Mouse (Mus musculus) embryonic facial prominence, embryonic 13.5 days (tissue): ENCODE measurements around the gene Mex3d. TPM values are rescaled to one million over a fixed set of nuclear protein-coding genes. Genes with fewer than 3 reads are reported as not detected.

Experiments used
- ATAC-seq: fragments of 200-750 bp; cut with Nextera tagmentation; 2 replicates; pipeline ENCODE4 v1.8.0; 2017; ENCODE audit warnings: low read depth; ENCODE audit not compliant: insufficient number of reproducible peaks, insufficient read depth, low FRiP score, low TSS enrichment
- H3K27ac ChIP-seq: fragments of 300-500 bp; sonication (generic); 2 replicates; pipeline ENCODE4 v1.5.1; 2015; ENCODE audit warnings: moderate library complexity, mild to moderate bottlenecking, inconsistent platforms
- H3K27me3 ChIP-seq: fragments of 300-500 bp; sonication (generic); 2 replicates; pipeline ENCODE4 v1.6.1; 2015; ENCODE audit warnings: mild to moderate bottlenecking, inconsistent platforms
- H3K36me3 ChIP-seq: fragments of 300-500 bp; sonication (generic); 2 replicates; pipeline ENCODE4 v1.6.1; 2015; ENCODE audit warnings: mild to moderate bottlenecking, inconsistent platforms
- H3K4me1 ChIP-seq: fragments of 300-500 bp; sonication (generic); 2 replicates; pipeline ENCODE4 v1.6.1; 2015; ENCODE audit warnings: inconsistent platforms
- H3K4me2 ChIP-seq: fragments of 300-500 bp; sonication (generic); 2 replicates; pipeline ENCODE4 v1.6.1; 2015; ENCODE audit warnings: moderate library complexity, mild to moderate bottlenecking, inconsistent platforms
- H3K4me3 ChIP-seq: fragments of 300-500 bp; sonication (generic); 2 replicates; pipeline ENCODE4 v1.5.1; 2015; ENCODE audit warnings: mild to moderate bottlenecking, inconsistent platforms
- H3K9ac ChIP-seq: fragments of 300-500 bp; sonication (generic); 2 replicates; pipeline ENCODE4 v1.6.1; 2015; ENCODE audit warnings: mild to moderate bottlenecking, inconsistent platforms
- H3K9me3 ChIP-seq: fragments of 300-500 bp; sonication (generic); 2 replicates; pipeline ENCODE4 v1.6.1; 2016; ENCODE audit warnings: inconsistent platforms
- WGBS: fragments of 180-500 bp; shearing (Covaris S2); methylation state at CpG from one replicate; pipeline ENCODE4 v1.1.7; 2015; ENCODE audit warnings: mixed read lengths; 5-methylcytosine and 5-hydroxymethylcytosine counted together
- polyA plus RNA-seq: library from polyadenylated mRNA; unstranded; fragments of >200 nt; fragmentation: Nextera tagmentation; extraction: Ambion mirVana; gene quantifications from 2 replicates; pipeline ENCODE4 v1.2.1, GENCODE M21; 2015

The Mex3d gene
- polyA plus RNA-seq, 1 experiment from 2014 or later: 10.4 TPM

- Histone ChIP-seq H3K27me3 (no peaks in the 10 kb centered on the region), H3K4me3 (peak overlapping the region; percentile 91), H3K27ac (peak overlapping the region; percentile 92), H3K4me1 (peaks cover 41% of the 10 kb centered on the region), H3K36me3 (peaks cover 54% of the 10 kb centered on the region), H3K9ac (peak overlapping the region; percentile 98), H3K4me2 (peak overlapping the region; percentile 92), H3K9me3 (no peaks in the 10 kb centered on the region)
- no peak for ATAC-seq
- 77% methylated on average over 7 of the region's 7 CpGs for WGBS
These were observed 2.8 kb downstream of the Mex3d start for GRCm38 (mm10) chr10:80384709-80385108.

DNA sequence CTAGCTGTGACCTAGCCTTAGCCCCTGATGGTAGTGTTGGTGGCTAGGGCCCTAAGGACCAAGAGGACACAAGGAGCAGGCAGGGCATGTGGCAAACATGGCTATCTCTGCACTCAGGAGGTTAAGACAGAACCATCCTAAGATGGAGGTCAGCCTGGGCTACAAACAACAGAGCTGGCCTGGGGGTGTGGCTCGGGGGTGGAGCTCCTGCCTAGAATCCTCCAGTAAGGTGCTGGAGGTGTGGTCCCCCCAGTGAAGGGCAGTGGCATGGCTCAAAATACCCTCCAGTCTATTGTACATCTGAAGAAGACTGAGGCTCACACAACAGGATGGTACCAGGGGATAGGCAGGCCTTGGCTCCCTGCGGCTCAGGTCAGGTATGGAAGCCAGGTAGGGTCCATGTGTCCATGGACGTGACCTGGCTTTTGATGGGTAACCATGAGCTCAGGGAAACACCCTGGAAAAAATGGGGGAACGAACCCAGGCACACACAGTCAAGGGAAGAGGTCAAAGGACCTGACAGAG, 3.3 kb downstream of the Mex3d start:
- Histone ChIP-seq H3K36me3 (peaks cover 57% of the 10 kb centered on the region), H3K4me3 (peak overlapping the region; percentile 91), H3K4me2 (peak overlapping the region; percentile 92), H3K9ac (peak overlapping the region; percentile 98), H3K4me1 (peaks cover 41% of the 10 kb centered on the region), H3K27ac (no peak overlapping the region), H3K9me3 (no peaks in the 10 kb centered on the region), H3K27me3 (no peaks in the 10 kb centered on the region)
- WGBS: 83% methylated on average over 4 of the region's 4 CpGs
- ATAC-seq: no peak

DNA sequence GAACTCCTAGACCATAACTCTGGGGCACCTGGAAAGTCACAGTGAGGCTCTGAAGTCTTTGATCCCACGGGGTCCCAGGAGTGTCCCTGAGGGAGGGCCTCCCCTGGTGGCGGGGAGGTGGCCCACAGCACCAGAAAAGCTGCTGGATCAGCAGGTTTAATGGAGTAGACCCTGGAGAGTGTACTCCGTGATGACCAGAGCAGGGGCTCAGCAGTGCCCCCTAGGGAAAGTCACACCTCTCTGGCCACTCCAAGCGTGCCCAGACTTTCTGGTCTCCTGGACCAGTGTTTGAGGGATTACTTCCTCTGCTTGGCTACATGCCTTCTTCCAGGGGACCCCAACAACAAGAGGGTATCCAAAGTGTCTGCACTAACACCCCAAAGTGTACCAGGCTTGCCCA, 4.0 kb downstream of the Mex3d start:
- Histone ChIP-seq H3K4me2 (0 out of 2 replicates have a peak overlapping the region, but pooled peaks have one; percentile 92), H3K9ac (peak overlapping the region; percentile 55), H3K4me1 (peaks cover 34% of the 10 kb centered on the region), H3K9me3 (no peaks in the 10 kb centered on the region), H3K4me3 (no peak overlapping the region), H3K27ac (no peak overlapping the region), H3K36me3 (peaks cover 57% of the 10 kb centered on the region), H3K27me3 (no peaks in the 10 kb centered on the region)
- 58% methylated on average over 4 of the region's 4 CpGs for WGBS
- ATAC-seq: no peak

- Histone ChIP-seq H3K27ac (no peak overlapping the region), H3K4me1 (peaks cover 28% of the 10 kb centered on the region), H3K36me3 (peaks cover 57% of the 10 kb centered on the region), H3K9ac (peak overlapping the region; percentile 55; the same call in 1 of the 2 replicates), H3K27me3 (no peaks in the 10 kb centered on the region), H3K4me3 (no peak overlapping the region), H3K4me2 (0 out of 2 replicates have a peak overlapping the region, but pooled peaks have one; percentile 92), H3K9me3 (no peaks in the 10 kb centered on the region)
- 83% methylated on average over 7 of the region's 7 CpGs for WGBS
- ATAC-seq: no peak
These were observed 4.7 kb downstream of the Mex3d start for GRCm38 (mm10) chr10:80382641-80383365.

DNA sequence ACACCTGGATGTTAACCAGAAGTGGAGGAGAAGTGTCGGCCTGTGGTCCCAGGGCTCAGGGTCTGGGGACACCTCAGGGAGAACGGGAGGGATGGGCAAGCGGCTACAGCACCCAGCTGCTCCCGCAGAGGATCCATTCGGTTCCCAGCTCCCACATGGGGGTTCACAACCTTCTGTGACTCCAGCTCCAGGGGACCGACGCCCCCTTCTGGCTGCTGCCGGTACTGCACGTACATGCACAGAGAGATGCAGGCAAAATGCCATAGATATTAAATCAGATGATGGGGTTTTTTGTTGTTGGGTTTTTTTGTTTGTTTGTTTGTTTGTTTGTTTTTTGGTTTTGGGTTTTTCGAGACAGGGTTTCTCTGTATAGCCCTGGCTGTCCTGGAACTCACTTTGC, 9.7 kb downstream of the Mex3d start:
- no peak overlapping the region for H3K9ac ChIP-seq
- H3K27ac ChIP-seq: no peak overlapping the region
- ATAC-seq: no peak
- H3K4me2 ChIP-seq: no peak overlapping the region
- 51% methylated on average over 10 of the region's 10 CpGs for WGBS
- no peaks in the 10 kb centered on the region for H3K27me3 ChIP-seq
- no peak overlapping the region for H3K4me3 ChIP-seq
- peaks cover 32% of the 10 kb centered on the region for H3K36me3 ChIP-seq
- no peaks in the 10 kb centered on the region for H3K9me3 ChIP-seq
- H3K4me1 ChIP-seq: peaks cover under 1% of the 10 kb centered on the region; the same call in 1 of the 2 replicates

GRCm38 (mm10) chr10:80376160-80376559, 11.3 kb downstream of the Mex3d start:
- H3K36me3 ChIP-seq: peaks cover 17% of the 10 kb centered on the region
- H3K27me3 ChIP-seq: no peaks in the 10 kb centered on the region
- H3K27ac ChIP-seq: no peak overlapping the region
- WGBS: 2% methylated on average over 7 of the region's 7 CpGs
- no peak overlapping the region for H3K4me3 ChIP-seq
- no peak for ATAC-seq
- no peaks in the 10 kb centered on the region for H3K9me3 ChIP-seq
- H3K4me1 ChIP-seq: peaks cover 12% of the 10 kb centered on the region
- no peak overlapping the region for H3K9ac ChIP-seq
- no peak overlapping the region for H3K4me2 ChIP-seq

DNA sequence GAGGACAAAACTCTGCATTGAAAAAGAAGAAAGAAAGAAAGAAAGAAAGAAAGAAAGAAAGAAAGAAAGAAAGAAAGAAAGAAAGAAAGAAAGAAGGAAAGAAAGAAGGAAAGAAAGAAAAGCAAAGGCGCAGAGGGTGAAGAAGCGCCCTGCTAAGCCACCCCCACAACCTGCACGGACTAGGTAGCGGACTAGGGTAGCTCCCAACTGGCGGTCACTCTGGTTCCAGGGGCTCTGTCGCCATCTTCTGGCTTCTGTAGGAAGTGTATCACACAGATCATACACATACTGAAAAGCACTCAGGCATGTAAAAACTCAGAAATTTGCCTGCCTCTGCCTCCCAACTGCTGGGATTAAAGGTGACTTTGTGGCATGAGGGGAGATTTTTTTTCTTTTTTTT, 13.4 kb downstream of the Mex3d start:
- no peak overlapping the region for H3K9ac ChIP-seq
- H3K36me3 ChIP-seq: no peaks in the 10 kb centered on the region
- H3K4me2 ChIP-seq: no peak overlapping the region
- H3K9me3 ChIP-seq: no peaks in the 10 kb centered on the region
- no peaks in the 10 kb centered on the region for H3K27me3 ChIP-seq
- H3K4me3 ChIP-seq: no peak overlapping the region
- H3K4me1 ChIP-seq: peaks cover 12% of the 10 kb centered on the region
- WGBS: 23% methylated on average over 6 of the region's 6 CpGs
- no peak for ATAC-seq
- no peak overlapping the region for H3K27ac ChIP-seq

- no peak for ATAC-seq
- Histone ChIP-seq H3K36me3 (no peaks in the 10 kb centered on the region), H3K27me3 (no peaks in the 10 kb centered on the region; the same call in 1 of the 2 replicates), H3K27ac (no peak overlapping the region), H3K4me1 (peaks cover 12% of the 10 kb centered on the region), H3K4me3 (no peak overlapping the region), H3K9me3 (peaks cover 4% of the 10 kb centered on the region; the same call in 1 of the 2 replicates), H3K4me2 (no peak overlapping the region), H3K9ac (no peak overlapping the region)
- 76% methylated on average over 6 of the region's 6 CpGs for WGBS
These were observed 14.8 kb downstream of the Mex3d start for GRCm38 (mm10) chr10:80372706-80373105.

- H3K27me3 ChIP-seq: no peaks in the 10 kb centered on the region; the same call in 1 of the 2 replicates
- peak overlapping the region; percentile 49; the same call in 1 of the 2 replicates for H3K9ac ChIP-seq
- H3K36me3 ChIP-seq: no peaks in the 10 kb centered on the region
- WGBS: 52% methylated on average over 9 of the region's 9 CpGs
- ATAC-seq: no peak
- peak overlapping the region; percentile 34 for H3K4me2 ChIP-seq
- H3K4me1 ChIP-seq: peaks cover 12% of the 10 kb centered on the region
- H3K4me3 ChIP-seq: peak overlapping the region; percentile 32; the same call in 1 of the 2 replicates
- peaks cover 4% of the 10 kb centered on the region; the same call in 1 of the 2 replicates for H3K9me3 ChIP-seq
- peak overlapping the region; percentile 79 for H3K27ac ChIP-seq
These were observed 15.5 kb downstream of the Mex3d start for GRCm38 (mm10) chr10:80371983-80372382.

- peaks cover 12% of the 10 kb centered on the region for H3K4me1 ChIP-seq
- peak overlapping the region; percentile 34 for H3K4me2 ChIP-seq
- peaks cover 4% of the 10 kb centered on the region; the same call in 1 of the 2 replicates for H3K9me3 ChIP-seq
- 4% methylated on average over 12 of the region's 12 CpGs for WGBS
- peak overlapping the region; percentile 49; the same call in 1 of the 2 replicates for H3K9ac ChIP-seq
- ATAC-seq: peak; percentile 81
- H3K27me3 ChIP-seq: no peaks in the 10 kb centered on the region; the same call in 1 of the 2 replicates
- H3K27ac ChIP-seq: peak overlapping the region; percentile 79
- peak overlapping the region; percentile 32 for H3K4me3 ChIP-seq
- no peaks in the 10 kb centered on the region for H3K36me3 ChIP-seq
These were observed 16.0 kb downstream of the Mex3d start for GRCm38 (mm10) chr10:80371411-80371966.

DNA sequence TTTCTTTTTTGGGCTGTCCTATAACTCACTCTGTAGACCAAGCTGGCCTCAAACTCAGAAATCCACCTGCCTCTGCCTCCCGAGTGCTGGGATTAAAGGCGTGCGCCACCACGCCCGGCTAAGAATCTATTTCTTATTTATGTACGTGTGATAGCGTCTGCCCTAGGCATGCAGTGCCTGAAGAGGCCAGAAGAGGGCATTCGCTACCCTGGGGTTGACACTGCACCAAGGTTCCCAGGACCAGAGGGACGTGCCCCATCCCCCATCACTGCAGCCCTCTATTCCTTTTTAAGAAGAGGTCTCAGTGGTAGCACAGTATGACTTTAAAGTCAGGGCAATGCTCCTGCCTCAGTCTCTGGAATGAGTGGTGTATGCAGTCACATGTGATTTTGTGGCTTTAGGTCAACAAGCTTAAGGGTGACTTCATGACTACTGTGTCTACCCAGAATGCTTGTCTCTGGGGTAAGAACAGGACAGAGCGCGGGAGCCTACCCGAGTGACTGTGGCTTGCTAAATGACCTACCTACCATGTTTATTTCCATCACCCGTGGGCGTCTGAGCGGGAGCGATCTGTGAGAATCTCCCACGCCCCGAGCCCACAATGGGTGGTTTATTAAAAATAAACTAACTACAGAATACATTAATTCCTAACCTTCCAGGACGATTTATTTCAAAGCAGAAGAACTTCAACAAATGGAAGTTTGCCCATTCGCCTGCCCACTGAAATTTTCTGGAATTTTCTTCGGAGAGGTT, 17.3 kb downstream of the Mex3d start:
- WGBS: 81% methylated on average over 21 of the region's 21 CpGs
- no peak for ATAC-seq

More for the DNA sequence above, 17.3 kb downstream of the Mex3d start:
- H3K4me2 ChIP-seq: no peak overlapping the region
- H3K9me3 ChIP-seq: peaks cover 4% of the 10 kb centered on the region; the same call in 1 of the 2 replicates
- H3K27me3 ChIP-seq: peaks cover 7% of the 10 kb centered on the region; the same call in 1 of the 2 replicates
- no peak overlapping the region for H3K9ac ChIP-seq
- H3K4me3 ChIP-seq: no peak overlapping the region
- H3K27ac ChIP-seq: no peak overlapping the region
- no peaks in the 10 kb centered on the region for H3K36me3 ChIP-seq
- H3K4me1 ChIP-seq: peaks cover 12% of the 10 kb centered on the region
